Mouse (Mus musculus) limb, embryonic 12.5 days (tissue): ENCODE data around the gene Meis2. TPM values are rescaled to one million over a fixed set of nuclear protein-coding genes. Genes with fewer than 3 reads are reported as not detected.

Source experiments
- ATAC-seq: fragments of 200-750 bp; cut with Nextera tagmentation; 2 replicates; pipeline ENCODE4 v1.8.0; 2017; ENCODE audit warnings: low read depth, moderate TSS enrichment; ENCODE audit not compliant: insufficient number of reproducible peaks, insufficient read depth, low FRiP score, low TSS enrichment
- H3K27ac ChIP-seq: fragments of 300-500 bp; sonication (generic); 2 replicates; pipeline ENCODE4 v1.5.1; 2016; ENCODE audit warnings: mild to moderate bottlenecking, moderate library complexity
- H3K27me3 ChIP-seq: fragments of 300-500 bp; sonication (generic); 2 replicates; pipeline ENCODE4 v1.6.1; 2016; ENCODE audit warnings: mild to moderate bottlenecking, moderate library complexity
- H3K36me3 ChIP-seq: fragments of 300-500 bp; sonication (generic); 2 replicates; pipeline ENCODE4 v1.6.1; 2016; ENCODE audit warnings: mild to moderate bottlenecking, moderate library complexity
- H3K4me1 ChIP-seq: fragments of 300-500 bp; sonication (generic); replicated peaks from 2 replicates; pipeline ENCODE4 v1.6.1; 2016
- H3K4me2 ChIP-seq: fragments of 300-500 bp; sonication (generic); 2 replicates; pipeline ENCODE4 v1.6.1; 2016; ENCODE audit warnings: mild to moderate bottlenecking, moderate library complexity
- H3K4me3 ChIP-seq: fragments of 300-500 bp; sonication (generic); replicated peaks from 2 replicates; pipeline ENCODE4 v1.5.1; 2016; ENCODE audit warnings: mild to moderate bottlenecking
- H3K9ac ChIP-seq: fragments of 300-500 bp; sonication (generic); replicated peaks from 2 replicates; pipeline ENCODE4 v1.6.1; 2016; ENCODE audit warnings: mild to moderate bottlenecking, moderate library complexity
- H3K9me3 ChIP-seq: fragments of 300-500 bp; sonication (generic); 2 replicates; pipeline ENCODE4 v1.6.1; 2016; ENCODE audit warnings: mild to moderate bottlenecking, moderate library complexity
- WGBS: fragments of 180-500 bp; shearing (Covaris S2); methylation state at CpG from one replicate; pipeline ENCODE4 v1.1.7; 2016; 5-methylcytosine and 5-hydroxymethylcytosine counted together
- polyA plus RNA-seq: library from polyadenylated mRNA; unstranded; fragments of >200 nt; fragmentation: Nextera tagmentation; extraction: Ambion mirVana; gene quantifications from 2 replicates; pipeline ENCODE4 v1.2.1, GENCODE M21; 2016

Gene Meis2
- polyA plus RNA-seq, 1 experiment from 2014 or later = 20.5 TPM

- H3K9me3 ChIP-seq = no peaks in the 10 kb centered on the region
- no peaks in the 10 kb centered on the region for H3K36me3 ChIP-seq
- no peak overlapping the region for H3K4me3 ChIP-seq
- H3K27me3 ChIP-seq = no peaks in the 10 kb centered on the region; the same call in 1 of the 2 replicates
- H3K27ac ChIP-seq = no peak overlapping the region
- H3K9ac ChIP-seq = no peak overlapping the region
- ATAC-seq = no peak
- H3K4me2 ChIP-seq = no peak overlapping the region
- WGBS = 76% methylated on average over 14 of the region's 14 CpGs
- 0 out of 2 replicates have a peak, but pooled peaks cover 5% of the 10 kb centered on the region for H3K4me1 ChIP-seq
These were observed 146.2 kb downstream of the Meis2 start for GRCm38 (mm10) chr2:115919141-115920071.

GRCm38 (mm10) chr2:115918561-115918960, 147.1 kb downstream of the Meis2 start:
- Histone ChIP-seq H3K4me3 (no peak overlapping the region), H3K27me3 (no peaks in the 10 kb centered on the region; the same call in 1 of the 2 replicates), H3K4me2 (no peak overlapping the region), H3K9ac (no peak overlapping the region), H3K27ac (no peak overlapping the region), H3K36me3 (no peaks in the 10 kb centered on the region), H3K4me1 (0 out of 2 replicates have a peak, but pooled peaks cover 5% of the 10 kb centered on the region), H3K9me3 (no peaks in the 10 kb centered on the region)
- ATAC-seq = no peak

- Histone ChIP-seq H3K9ac (no peak overlapping the region), H3K4me2 (no peak overlapping the region), H3K27me3 (no peaks in the 10 kb centered on the region; the same call in none of the 2 replicates), H3K4me1 (0 out of 2 replicates have a peak, but pooled peaks cover 5% of the 10 kb centered on the region), H3K4me3 (no peak overlapping the region), H3K27ac (no peak overlapping the region), H3K9me3 (no peaks in the 10 kb centered on the region), H3K36me3 (no peaks in the 10 kb centered on the region)
- 76% methylated on average over 4 of the region's 4 CpGs for WGBS
- ATAC-seq = no peak
These were observed 151.1 kb downstream of the Meis2 start for GRCm38 (mm10) chr2:115914539-115914938.

- Histone ChIP-seq H3K4me3 (no peak overlapping the region), H3K9me3 (no peaks in the 10 kb centered on the region), H3K36me3 (no peaks in the 10 kb centered on the region), H3K9ac (no peak overlapping the region), H3K27ac (no peak overlapping the region), H3K4me2 (no peak overlapping the region), H3K4me1 (0 out of 2 replicates have a peak, but pooled peaks cover 5% of the 10 kb centered on the region), H3K27me3 (peaks cover 7% of the 10 kb centered on the region)
- ATAC-seq = no peak
- 81% methylated on average over 7 of the region's 7 CpGs for WGBS
These were observed 152.6 kb downstream of the Meis2 start for GRCm38 (mm10) chr2:115912948-115913529.

- Histone ChIP-seq H3K27ac (no peak overlapping the region), H3K36me3 (no peaks in the 10 kb centered on the region), H3K9ac (no peak overlapping the region), H3K4me2 (no peak overlapping the region), H3K4me1 (0 out of 2 replicates have a peak, but pooled peaks cover 5% of the 10 kb centered on the region), H3K27me3 (peaks cover 7% of the 10 kb centered on the region), H3K9me3 (no peaks in the 10 kb centered on the region), H3K4me3 (no peak overlapping the region)
- no peak for ATAC-seq
- WGBS = 78% methylated on average over 17 of the region's 17 CpGs
These were observed 153.6 kb downstream of the Meis2 start for GRCm38 (mm10) chr2:115911913-115912642.

- whole genome bisulfite sequencing = 87% methylated on average over 4 of the region's 4 CpGs
- H3K36me3 ChIP-seq = no peaks in the 10 kb centered on the region
- no peaks in the 10 kb centered on the region for H3K9me3 ChIP-seq
- no peak for ATAC-seq
- no peak overlapping the region for H3K4me2 ChIP-seq
- H3K4me1 ChIP-seq = 0 out of 2 replicates have a peak, but pooled peaks cover 2% of the 10 kb centered on the region
- peaks cover 7% of the 10 kb centered on the region for H3K27me3 ChIP-seq
- no peak overlapping the region for H3K27ac ChIP-seq
- H3K4me3 ChIP-seq = no peak overlapping the region
- H3K9ac ChIP-seq = no peak overlapping the region
These were observed 155.4 kb downstream of the Meis2 start for GRCm38 (mm10) chr2:115910217-115910616.

- no peaks in the 10 kb centered on the region for H3K9me3 ChIP-seq
- H3K36me3 ChIP-seq = no peaks in the 10 kb centered on the region
- no peak for ATAC-seq
- no peak overlapping the region for H3K27ac ChIP-seq
- peaks cover 45% of the 10 kb centered on the region for H3K27me3 ChIP-seq
- H3K4me2 ChIP-seq = no peak overlapping the region
- WGBS = 91% methylated on average over 6 of the region's 6 CpGs
- peaks cover 16% of the 10 kb centered on the region for H3K4me1 ChIP-seq
- no peak overlapping the region for H3K4me3 ChIP-seq
- no peak overlapping the region for H3K9ac ChIP-seq
These were observed 164.6 kb downstream of the Meis2 start for GRCm38 (mm10) chr2:115901007-115901406.

- 13% methylated on average over 5 of the region's 5 CpGs for WGBS
- ATAC-seq = peak; percentile 82; the same call in 1 of the 2 replicates
- Histone ChIP-seq H3K4me2 (no peak overlapping the region), H3K27ac (no peak overlapping the region), H3K27me3 (peaks cover 65% of the 10 kb centered on the region), H3K9ac (no peak overlapping the region), H3K36me3 (no peaks in the 10 kb centered on the region), H3K4me1 (peaks cover 27% of the 10 kb centered on the region), H3K4me3 (no peak overlapping the region), H3K9me3 (no peaks in the 10 kb centered on the region)
These were observed 168.1 kb downstream of the Meis2 start for GRCm38 (mm10) chr2:115897559-115897958.

GRCm38 (mm10) chr2:115897001-115897400, 168.6 kb downstream of the Meis2 start:
- Histone ChIP-seq H3K36me3 (no peaks in the 10 kb centered on the region), H3K27ac (no peak overlapping the region), H3K27me3 (peaks cover 65% of the 10 kb centered on the region), H3K4me2 (no peak overlapping the region), H3K9ac (no peak overlapping the region), H3K4me1 (peaks cover 27% of the 10 kb centered on the region), H3K4me3 (no peak overlapping the region), H3K9me3 (no peaks in the 10 kb centered on the region)
- ATAC-seq = no peak
- WGBS = 2% methylated on average over 2 of the region's 2 CpGs

- Histone ChIP-seq H3K9me3 (no peaks in the 10 kb centered on the region), H3K36me3 (no peaks in the 10 kb centered on the region), H3K4me3 (no peak overlapping the region), H3K4me2 (no peak overlapping the region), H3K9ac (no peak overlapping the region), H3K4me1 (peaks cover 27% of the 10 kb centered on the region), H3K27ac (no peak overlapping the region), H3K27me3 (peaks cover 66% of the 10 kb centered on the region)
- 91% methylated on average over 3 of the region's 3 CpGs for WGBS
- ATAC-seq = no peak
These were observed 169.9 kb downstream of the Meis2 start for GRCm38 (mm10) chr2:115895717-115896116.

- peaks cover 62% of the 10 kb centered on the region for H3K27me3 ChIP-seq
- 62% methylated on average over 2 of the region's 2 CpGs for WGBS
- peaks cover 27% of the 10 kb centered on the region for H3K4me1 ChIP-seq
- no peak overlapping the region for H3K9ac ChIP-seq
- no peak for ATAC-seq
- no peaks in the 10 kb centered on the region for H3K36me3 ChIP-seq
- no peak overlapping the region for H3K27ac ChIP-seq
- H3K9me3 ChIP-seq = no peaks in the 10 kb centered on the region
- H3K4me2 ChIP-seq = no peak overlapping the region
- no peak overlapping the region for H3K4me3 ChIP-seq
These were observed 170.4 kb downstream of the Meis2 start for GRCm38 (mm10) chr2:115895256-115895655.
